Mouse (Mus musculus): ENCODE measurements around the gene Vmn1r204. TPM values are rescaled to one million over a fixed set of nuclear protein-coding genes. Genes with fewer than 3 reads are reported as not detected.
"Not testable (repeated sequence)": the region's sequence is repeated elsewhere in the genome, so short reads cannot be mapped to it uniquely, and the experiment has no call there.

Gene Vmn1r204
- not detected in 2 replicates for polyA plus RNA-seq (2015; fragmentation: Nextera tagmentation; extraction: Ambion mirVana)

GRCm38 (mm10) chr13:22552898-22553297, at the start of gene Vmn1r204:
Vmn1r204 (plus strand) TSS chr13:22553198.
- H3K4me2 ChIP-seq; H3K9me3 ChIP-seq; ATAC-seq (ENCODE audit: low FRiP score, low read depth); H3K4me3 ChIP-seq; H3K9ac ChIP-seq; H3K4me1 ChIP-seq (replicated peaks); H3K27me3 ChIP-seq; H3K27ac ChIP-seq (replicated peaks); H3K36me3 ChIP-seq: not testable (repeated sequence)
- WGBS: 59% methylated on average over 1 of the region's 1 CpGs

GRCm38 (mm10) chr13:22505281-22505680, 47.7 kb upstream of the Vmn1r204 start, which contains the start of gene Vmn1r202:
Vmn1r202 (minus strand) TSS chr13:22505381.
- no peaks in the 10 kb centered on the region for H3K4me1 ChIP-seq (replicated peaks)
- no peak for ATAC-seq (ENCODE audit: low FRiP score, low read depth)
- no peak within 1 kb of the TSS for H3K9ac ChIP-seq
- H3K4me2 ChIP-seq: no peak within 1 kb of the TSS
- H3K9me3 ChIP-seq: no peaks in the 10 kb centered on the region
- H3K36me3 ChIP-seq: no peaks in the 10 kb centered on the region
- no peak within 1 kb of the TSS for H3K27ac ChIP-seq (replicated peaks)
- H3K4me3 ChIP-seq: no peak within 1 kb of the TSS
- no peaks in the 10 kb centered on the region for H3K27me3 ChIP-seq

GRCm38 (mm10) chr13:22517814-22518213, 35.2 kb upstream of the Vmn1r204 start, which contains the start of gene Vmn1r203:
Vmn1r203 (plus strand) TSS chr13:22518114.
- Histone ChIP-seq H3K27ac (replicated peaks) (no peak within 1 kb of the TSS), H3K9ac (no peak within 1 kb of the TSS), H3K27me3 (no peaks in the 10 kb centered on the region), H3K36me3 (no peaks in the 10 kb centered on the region), H3K4me1 (replicated peaks) (no peaks in the 10 kb centered on the region), H3K4me2 (no peak within 1 kb of the TSS), H3K4me3 (no peak within 1 kb of the TSS), H3K9me3 (no peaks in the 10 kb centered on the region)
- no peak for ATAC-seq (ENCODE audit: low FRiP score, low read depth)

GRCm38 (mm10) chr13:22574911-22575310, 21.9 kb downstream of the Vmn1r204 start:
- H3K27ac ChIP-seq (replicated peaks); ATAC-seq (ENCODE audit: low FRiP score, low read depth); H3K4me2 ChIP-seq; H3K9me3 ChIP-seq; H3K36me3 ChIP-seq; H3K9ac ChIP-seq; H3K4me1 ChIP-seq (replicated peaks); H3K27me3 ChIP-seq; H3K4me3 ChIP-seq: not testable (repeated sequence)
- WGBS: 82% methylated on average over 3 of the region's 3 CpGs

GRCm38 (mm10) chr13:22583336-22583735, 30.3 kb downstream of the Vmn1r204 start:
- 88% methylated on average over 14 of the region's 14 CpGs for WGBS
- H3K9ac ChIP-seq; ATAC-seq (ENCODE audit: low FRiP score, low read depth); H3K4me2 ChIP-seq; H3K27me3 ChIP-seq; H3K4me1 ChIP-seq (replicated peaks); H3K27ac ChIP-seq (replicated peaks); H3K36me3 ChIP-seq; H3K4me3 ChIP-seq; H3K9me3 ChIP-seq: not testable (repeated sequence)

GRCm38 (mm10) chr13:22592900-22593299, 39.9 kb downstream of the Vmn1r204 start, which contains the start of gene Vmn1r205:
Vmn1r205 (minus strand) TSS chr13:22593000.
- Histone ChIP-seq H3K4me2 (no peak within 1 kb of the TSS), H3K9me3 (no peaks in the 10 kb centered on the region), H3K4me1 (replicated peaks) (no peaks in the 10 kb centered on the region), H3K36me3 (no peaks in the 10 kb centered on the region), H3K4me3 (no peak within 1 kb of the TSS), H3K27ac (replicated peaks) (no peak within 1 kb of the TSS), H3K9ac (no peak within 1 kb of the TSS), H3K27me3 (no peaks in the 10 kb centered on the region)
- no peak for ATAC-seq (ENCODE audit: low FRiP score, low read depth)
- WGBS: 92% methylated on average over 3 of the region's 3 CpGs

Other genes with a start within 250 kb of the Vmn1r204 start
- gene Vmn1r197, start 228.6 kb upstream of the Vmn1r204 start, polyA plus RNA-seq (2015; fragmentation: Nextera tagmentation; extraction: Ambion mirVana): not detected in 2 replicates
- gene Vmn1r198, start 202.8 kb upstream of the Vmn1r204 start, polyA plus RNA-seq (2015; fragmentation: Nextera tagmentation; extraction: Ambion mirVana): not detected in 2 replicates
- not detected in 2 replicates for gene Vmn1r199, start 173.4 kb upstream of the Vmn1r204 start, polyA plus RNA-seq (2015; fragmentation: Nextera tagmentation; extraction: Ambion mirVana)
- 0.05 TPM in 1 of 2 replicates, not detected in the other for gene Vmn1r200, start 162.8 kb upstream of the Vmn1r204 start, polyA plus RNA-seq (2015; fragmentation: Nextera tagmentation; extraction: Ambion mirVana)
- not detected in 2 replicates for gene Vmn1r201, start 81.3 kb upstream of the Vmn1r204 start, polyA plus RNA-seq (2015; fragmentation: Nextera tagmentation; extraction: Ambion mirVana)
- not detected in 2 replicates for gene Vmn1r202, start 47.8 kb upstream of the Vmn1r204 start, polyA plus RNA-seq (2015; fragmentation: Nextera tagmentation; extraction: Ambion mirVana)
- not detected in 2 replicates for gene Vmn1r203, start 35.1 kb upstream of the Vmn1r204 start, polyA plus RNA-seq (2015; fragmentation: Nextera tagmentation; extraction: Ambion mirVana)
- not detected in 2 replicates for gene Vmn1r205, start 39.8 kb downstream of the Vmn1r204 start, polyA plus RNA-seq (2015; fragmentation: Nextera tagmentation; extraction: Ambion mirVana)
- gene Vmn1r206, start 71.1 kb downstream of the Vmn1r204 start, polyA plus RNA-seq (2015; fragmentation: Nextera tagmentation; extraction: Ambion mirVana): not detected in 2 replicates
- not detected in 2 replicates for gene Vmn1r207-ps, start 176.4 kb downstream of the Vmn1r204 start, polyA plus RNA-seq (2015; fragmentation: Nextera tagmentation; extraction: Ambion mirVana)
- gene Vmn1r208, start 224.2 kb downstream of the Vmn1r204 start, polyA plus RNA-seq (2015; fragmentation: Nextera tagmentation; extraction: Ambion mirVana): not detected in 2 replicates

All from hindbrain, embryonic 15.5 days (tissue).